Mouse (Mus musculus) megakaryocyte progenitor cell, adult 5-6 weeks (primary cell): Measurements from ENCODE around the gene Kcnip1. TPM values are rescaled to one million over a fixed set of nuclear protein-coding genes. Genes with fewer than 3 reads are reported as not detected.

Experiments
- ATAC-seq: replicated peaks from 2 replicates; pipeline ENCODE4 v1.8.0; 2016; ENCODE audit warnings: mild to moderate bottlenecking, moderate TSS enrichment, inconsistent platforms; ENCODE audit not compliant: poor library complexity
- total RNA-seq, 2 experiments: library from RNA; stranded (forward) in 1 of 2; stranded (reverse) in 1 of 2; fragments of 157-497, 149-512 nt in 1 of 2; fragments of 200-1000 nt in 1 of 2; gene quantifications; 2 replicates each; pipeline versions ENCODE4 v1.2.3 to v1.2.4; 2015 to 2017

Kcnip1 gene
- total RNA-seq, 2 experiments from 2014 or later: not detected

GRCm38 (mm10) chr11:33590771-33591170, 402.2 kb downstream of the Kcnip1 start:
- ATAC-seq: no peak

GRCm38 (mm10) chr11:33586614-33587013, 406.3 kb downstream of the Kcnip1 start:
- ATAC-seq: no peak

- no peak for ATAC-seq
Measured at GRCm38 (mm10) chr11:33579621-33580020, 413.3 kb downstream of the Kcnip1 start.

Other genes with a start within 250 kb of the Kcnip1 start
- gene Kcnmb1, start 30.1 kb downstream of the Kcnip1 start, total RNA-seq (2015): not detected in 2 replicates
- gene Kcnmb1, start 30.1 kb downstream of the Kcnip1 start, total RNA-seq (2017): not detected in 2 replicates
- gene Lcp2, start 53.8 kb upstream of the Kcnip1 start, total RNA-seq (2015): 67.6 and 73.6 TPM in 2 replicates
- 26.1 and 29.5 TPM in 2 replicates for gene Lcp2, start 53.8 kb upstream of the Kcnip1 start, total RNA-seq (2017)
- gene 4930469K13Rik, start 105.4 kb upstream of the Kcnip1 start, total RNA-seq (2015): not detected in 2 replicates
- not detected in 2 replicates for gene 4930469K13Rik, start 105.4 kb upstream of the Kcnip1 start, total RNA-seq (2017)
- gene Foxi1, start 214.9 kb upstream of the Kcnip1 start, total RNA-seq (2015): not detected in 2 replicates
- not detected in 2 replicates for gene Foxi1, start 214.9 kb upstream of the Kcnip1 start, total RNA-seq (2017)